Mouse (Mus musculus): ENCODE results near the gene Iqcf3. TPM values are rescaled to one million over a fixed set of nuclear protein-coding genes. Genes with fewer than 3 reads are reported as not detected.

Gene Iqcf3
- polyA plus RNA-seq, 1 experiment from 2014 or later: not detected

GRCm38 (mm10) chr9:106476002-106476923, 85.2 kb downstream of the Iqcf3 start:
- H3K27ac ChIP-seq: peak overlapping the region; percentile 18; the same call in 1 of the 2 replicates
- WGBS: 40% methylated on average over 16 of the region's 16 CpGs

GRCm38 (mm10) chr9:106475663-106476001, 85.8 kb downstream of the Iqcf3 start, which contains the start of gene Rrp9:
Rrp9 (plus strand) TSS chr9:106475963.
- Histone ChIP-seq H3K27ac (peak within 1 kb of the TSS; percentile 18; the same call in 1 of the 2 replicates), H3K36me3 (peaks cover 9% of the 10 kb centered on the region), H3K9me3 (no peaks in the 10 kb centered on the region), H3K4me2 (peak within 1 kb of the TSS; percentile 37), H3K4me1 (replicated peaks) (peaks cover 46% of the 10 kb centered on the region), H3K4me3 (no peak within 1 kb of the TSS), H3K27me3 (0 out of 2 replicates have a peak, but pooled peaks cover 3% of the 10 kb centered on the region), H3K9ac (peak within 1 kb of the TSS; percentile 39)
- WGBS: 92% methylated on average over 10 of the region's 10 CpGs
- no peak for ATAC-seq (ENCODE audit: low FRiP score)

More at GRCm38 (mm10) chr9:106476002-106476923, 85.2 kb downstream of the Iqcf3 start:
- no peaks in the 10 kb centered on the region for H3K9me3 ChIP-seq
- 0 out of 2 replicates have a peak, but pooled peaks cover 3% of the 10 kb centered on the region for H3K27me3 ChIP-seq
- peak overlapping the region; percentile 39 for H3K9ac ChIP-seq
- H3K36me3 ChIP-seq: peaks cover 15% of the 10 kb centered on the region
- ATAC-seq (ENCODE audit: low FRiP score): no peak; the same call in 1 of the 2 replicates
- H3K4me3 ChIP-seq: no peak overlapping the region
- peak overlapping the region; percentile 37 for H3K4me2 ChIP-seq
- peaks cover 46% of the 10 kb centered on the region for H3K4me1 ChIP-seq (replicated peaks)

GRCm38 (mm10) chr9:106475046-106475445, 86.4 kb downstream of the Iqcf3 start:
- 0 out of 2 replicates have a peak, but pooled peaks cover 3% of the 10 kb centered on the region for H3K36me3 ChIP-seq
- peaks cover 46% of the 10 kb centered on the region for H3K4me1 ChIP-seq (replicated peaks)
- 0 out of 2 replicates have a peak, but pooled peaks cover 3% of the 10 kb centered on the region for H3K27me3 ChIP-seq
- H3K9me3 ChIP-seq: no peaks in the 10 kb centered on the region
- H3K4me3 ChIP-seq: no peak overlapping the region
- H3K4me2 ChIP-seq: no peak overlapping the region
- ATAC-seq (ENCODE audit: low FRiP score): no peak
- 67% methylated on average over 7 of the region's 7 CpGs for WGBS
- H3K9ac ChIP-seq: no peak overlapping the region
- H3K27ac ChIP-seq: no peak overlapping the region

DNA sequence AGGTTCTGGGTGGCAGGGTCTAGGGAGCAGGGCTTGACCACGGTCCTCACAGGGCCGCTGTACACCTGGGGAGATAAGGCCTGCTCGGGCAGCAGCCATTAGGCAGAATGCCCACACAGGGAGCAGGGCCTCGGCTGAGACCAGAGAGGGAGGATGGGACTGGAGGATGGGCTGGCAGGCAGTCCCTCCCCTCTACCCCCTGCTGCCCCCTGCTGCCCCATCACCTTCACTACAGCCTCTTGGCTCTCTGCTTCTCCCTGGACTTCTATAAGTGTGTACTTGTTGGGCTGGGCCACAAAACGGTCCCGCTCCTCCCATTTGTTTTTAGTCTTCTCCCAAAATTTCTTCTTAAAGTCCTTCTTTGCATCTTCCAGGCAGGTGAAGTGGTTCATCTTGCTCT, 87.0 kb downstream of the Iqcf3 start:
- Histone ChIP-seq H3K9me3 (no peaks in the 10 kb centered on the region), H3K4me3 (no peak overlapping the region), H3K36me3 (no peaks in the 10 kb centered on the region), H3K4me1 (replicated peaks) (peaks cover 46% of the 10 kb centered on the region), H3K4me2 (peak overlapping the region; percentile 19; the same call in 1 of the 2 replicates), H3K27me3 (0 out of 2 replicates have a peak, but pooled peaks cover 3% of the 10 kb centered on the region), H3K27ac (no peak overlapping the region), H3K9ac (no peak overlapping the region; the same call in 1 of the 2 replicates)
- ATAC-seq (ENCODE audit: low FRiP score): no peak
- WGBS: 6% methylated on average over 6 of the region's 6 CpGs

GRCm38 (mm10) chr9:106473753-106474105, 87.7 kb downstream of the Iqcf3 start:
- no peak overlapping the region for H3K4me3 ChIP-seq
- H3K27ac ChIP-seq: no peak overlapping the region
- H3K4me1 ChIP-seq (replicated peaks): peaks cover 44% of the 10 kb centered on the region
- no peak overlapping the region for H3K4me2 ChIP-seq
- WGBS: 87% methylated on average over 5 of the region's 5 CpGs
- H3K9me3 ChIP-seq: no peaks in the 10 kb centered on the region
- peak overlapping the region; percentile 13; the same call in 1 of the 2 replicates for H3K9ac ChIP-seq
- no peak for ATAC-seq (ENCODE audit: low FRiP score)
- H3K27me3 ChIP-seq: 0 out of 2 replicates have a peak, but pooled peaks cover 3% of the 10 kb centered on the region
- no peaks in the 10 kb centered on the region for H3K36me3 ChIP-seq

GRCm38 (mm10) chr9:106473081-106473752, 88.2 kb downstream of the Iqcf3 start:
- Histone ChIP-seq H3K27me3 (0 out of 2 replicates have a peak, but pooled peaks cover 3% of the 10 kb centered on the region), H3K36me3 (no peaks in the 10 kb centered on the region), H3K4me1 (replicated peaks) (peaks cover 39% of the 10 kb centered on the region), H3K9ac (peak overlapping the region; percentile 13; the same call in 1 of the 2 replicates), H3K4me3 (no peak overlapping the region), H3K27ac (no peak overlapping the region), H3K9me3 (no peaks in the 10 kb centered on the region), H3K4me2 (no peak overlapping the region)
- no peak for ATAC-seq (ENCODE audit: low FRiP score)
- WGBS: 90% methylated on average over 16 of the region's 16 CpGs

DNA sequence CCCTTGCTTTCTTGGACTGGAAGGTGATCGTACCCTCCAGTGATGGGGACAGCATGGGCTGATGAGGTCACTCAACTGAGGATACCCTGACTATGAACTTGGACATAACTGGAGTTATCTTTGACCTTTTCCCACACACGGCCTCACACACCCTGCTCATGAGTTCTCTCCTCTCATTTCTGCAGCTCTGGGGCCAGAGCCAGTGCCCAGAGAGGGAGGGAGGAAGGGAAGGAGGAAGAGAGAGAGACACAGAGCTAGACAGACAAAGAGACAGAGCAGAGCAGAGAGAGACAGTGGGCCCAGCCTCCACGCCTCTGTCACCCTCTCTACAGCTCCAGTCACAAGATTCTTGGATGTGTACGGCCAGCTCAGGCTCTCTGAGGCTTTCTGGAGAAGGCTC, 89.1 kb downstream of the Iqcf3 start:
- H3K27ac ChIP-seq: no peak overlapping the region
- WGBS: 85% methylated on average over 4 of the region's 4 CpGs
- no peaks in the 10 kb centered on the region for H3K9me3 ChIP-seq
- H3K9ac ChIP-seq: no peak overlapping the region
- H3K4me2 ChIP-seq: no peak overlapping the region
- 0 out of 2 replicates have a peak, but pooled peaks cover 3% of the 10 kb centered on the region for H3K27me3 ChIP-seq
- ATAC-seq (ENCODE audit: low FRiP score): no peak
- no peaks in the 10 kb centered on the region for H3K36me3 ChIP-seq
- H3K4me3 ChIP-seq: no peak overlapping the region
- peaks cover 31% of the 10 kb centered on the region for H3K4me1 ChIP-seq (replicated peaks)

DNA sequence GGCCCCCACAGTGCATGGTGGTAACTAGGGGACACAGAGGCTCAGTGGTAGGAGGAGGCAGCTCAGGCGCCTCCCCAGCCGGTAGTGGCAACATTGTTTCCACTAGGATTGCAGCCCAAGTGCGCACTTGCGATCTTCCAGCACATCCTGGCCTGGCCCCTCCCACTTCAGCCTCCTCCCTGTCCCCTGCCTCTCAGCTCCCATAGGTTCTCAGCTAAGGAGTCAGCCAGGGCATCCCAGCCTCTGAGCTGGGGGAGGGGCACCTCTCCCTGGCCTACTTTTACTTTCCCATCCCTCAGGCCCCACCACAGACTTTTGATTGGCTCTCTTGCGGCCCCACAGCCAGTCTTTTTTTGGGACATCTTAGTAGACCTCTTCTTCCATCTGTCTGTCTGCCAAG, 89.5 kb downstream of the Iqcf3 start:
- no peaks in the 10 kb centered on the region for H3K36me3 ChIP-seq
- no peak overlapping the region for H3K27ac ChIP-seq
- 0 out of 2 replicates have a peak, but pooled peaks cover 3% of the 10 kb centered on the region for H3K27me3 ChIP-seq
- peaks cover 31% of the 10 kb centered on the region for H3K4me1 ChIP-seq (replicated peaks)
- H3K9ac ChIP-seq: 0 out of 2 replicates have a peak overlapping the region, but pooled peaks have one; percentile 39
- WGBS: 9% methylated on average over 5 of the region's 5 CpGs
- H3K9me3 ChIP-seq: no peaks in the 10 kb centered on the region
- H3K4me3 ChIP-seq: no peak overlapping the region
- ATAC-seq (ENCODE audit: low FRiP score): no peak
- no peak overlapping the region for H3K4me2 ChIP-seq

GRCm38 (mm10) chr9:106470991-106471750, 90.3 kb downstream of the Iqcf3 start:
- 65% methylated on average over 14 of the region's 14 CpGs for WGBS

DNA sequence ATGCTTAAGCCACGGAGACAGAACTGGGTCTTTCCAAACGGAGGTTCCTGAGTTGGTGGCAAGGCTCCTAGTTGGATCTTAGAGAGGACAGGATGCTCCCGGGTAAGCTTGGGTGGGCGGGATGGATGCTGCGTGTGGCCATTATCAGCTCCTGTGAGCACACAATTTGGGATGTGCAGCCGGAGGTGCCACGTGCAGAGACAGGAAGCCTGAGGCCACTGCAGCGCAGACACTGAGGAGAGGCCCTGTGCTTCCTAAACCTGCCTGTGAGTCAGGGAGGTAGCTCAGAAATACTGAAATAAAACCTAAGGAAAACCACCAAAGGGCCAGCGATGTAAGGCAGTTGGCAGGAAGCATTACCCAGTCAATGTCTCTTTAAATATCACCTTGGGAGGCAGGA, 91.7 kb downstream of the Iqcf3 start:
- H3K9ac ChIP-seq: no peak overlapping the region
- no peaks in the 10 kb centered on the region for H3K36me3 ChIP-seq
- H3K9me3 ChIP-seq: no peaks in the 10 kb centered on the region
- no peak for ATAC-seq (ENCODE audit: low FRiP score)
- no peak overlapping the region for H3K4me2 ChIP-seq
- H3K27ac ChIP-seq: no peak overlapping the region
- H3K4me1 ChIP-seq (replicated peaks): peaks cover 35% of the 10 kb centered on the region
- WGBS: 81% methylated on average over 9 of the region's 9 CpGs
- H3K4me3 ChIP-seq: no peak overlapping the region
- 0 out of 2 replicates have a peak, but pooled peaks cover 3% of the 10 kb centered on the region for H3K27me3 ChIP-seq

More at GRCm38 (mm10) chr9:106470991-106471750, 90.3 kb downstream of the Iqcf3 start:
- H3K36me3 ChIP-seq: no peaks in the 10 kb centered on the region
- H3K4me3 ChIP-seq: no peak overlapping the region
- no peaks in the 10 kb centered on the region for H3K9me3 ChIP-seq
- H3K9ac ChIP-seq: 0 out of 2 replicates have a peak overlapping the region, but pooled peaks have one; percentile 39
- H3K4me1 ChIP-seq (replicated peaks): peaks cover 26% of the 10 kb centered on the region
- H3K4me2 ChIP-seq: no peak overlapping the region
- ATAC-seq (ENCODE audit: low FRiP score): no peak
- H3K27me3 ChIP-seq: 0 out of 2 replicates have a peak, but pooled peaks cover 3% of the 10 kb centered on the region
- no peak overlapping the region for H3K27ac ChIP-seq

GRCm38 (mm10) chr9:106469317-106469716, 92.1 kb downstream of the Iqcf3 start:
- Histone ChIP-seq H3K4me1 (replicated peaks) (peaks cover 35% of the 10 kb centered on the region), H3K27me3 (0 out of 2 replicates have a peak, but pooled peaks cover 3% of the 10 kb centered on the region), H3K27ac (no peak overlapping the region), H3K36me3 (peaks cover 4% of the 10 kb centered on the region), H3K4me2 (no peak overlapping the region), H3K9me3 (no peaks in the 10 kb centered on the region), H3K9ac (no peak overlapping the region), H3K4me3 (no peak overlapping the region)
- WGBS: 81% methylated on average over 6 of the region's 6 CpGs
- no peak for ATAC-seq (ENCODE audit: low FRiP score)

Measured in hindbrain, embryonic 13.5 days (tissue).